Mouse (Mus musculus) myocyte (in vitro differentiated cells): Measurements from ENCODE around the gene Ces1a. TPM values are rescaled to one million over a fixed set of nuclear protein-coding genes. Genes with fewer than 3 reads are reported as not detected.

Experiments used
- H3K27me3 ChIP-seq: one replicate; pipeline ENCODE4 v1.6.1; 2011; ENCODE audit not compliant: control insufficient read depth, insufficient read depth, insufficient read length
- H3K36me3 ChIP-seq: one replicate; pipeline ENCODE4 v1.6.1; 2011; ENCODE audit not compliant: control insufficient read depth, insufficient read depth
- H3K4me2 ChIP-seq: one replicate; pipeline ENCODE4 v1.6.1; 2011; ENCODE audit warnings: low read depth, control low read depth
- H3K4me3 ChIP-seq: one replicate; pipeline ENCODE4 v1.5.1; 2011; ENCODE audit warnings: mild to moderate bottlenecking, control low read depth, moderate library complexity
- H3K79me2 ChIP-seq: one replicate; pipeline ENCODE4 v1.6.1; 2011; ENCODE audit not compliant: control insufficient read depth, insufficient read depth
- H3ac ChIP-seq: one replicate; pipeline ENCODE4 v1.6.1; 2011; ENCODE audit not compliant: control insufficient read depth, insufficient read length
- CEBPB ChIP-seq: IDR thresholded peaks from 2 replicates; pipeline ENCODE4 v1.6.1; 2011; ENCODE audit warnings: mild to moderate bottlenecking, moderate library complexity; ENCODE audit not compliant: poor library complexity, insufficient read depth, severe bottlenecking
- E2F4 ChIP-seq: IDR thresholded peaks from one replicate; pipeline ENCODE4 v1.6.1; 2011; ENCODE audit warnings: mild to moderate bottlenecking, control low read depth, moderate library complexity; ENCODE audit not compliant: insufficient read depth
- MAX ChIP-seq: IDR thresholded peaks from one replicate; pipeline ENCODE4 v1.6.1; 2011; ENCODE audit warnings: low read depth, mild to moderate bottlenecking, control low read depth
- MYOD1 ChIP-seq, 3 experiments: IDR thresholded peaks; one replicate each; pipeline ENCODE4 v1.6.1; 2011; ENCODE audit warnings: control low read depth in 2 of 3, low read depth in 2 of 3, mild to moderate bottlenecking in 2 of 3, moderate library complexity in 1 of 3; ENCODE audit not compliant: insufficient read length in 2 of 3, control insufficient read depth in 1 of 3
- MYOG ChIP-seq, 3 experiments: IDR thresholded peaks; one replicate each; pipeline ENCODE4 v1.6.1; 2011; ENCODE audit warnings: control low read depth in 2 of 3, low read depth in 2 of 3, mild to moderate bottlenecking in 2 of 3; ENCODE audit not compliant: insufficient read length in 2 of 3, control insufficient read depth in 1 of 3, insufficient read depth in 1 of 3
- POLR2A ChIP-seq: IDR thresholded peaks from one replicate; pipeline ENCODE4 v1.6.1; 2011; ENCODE audit warnings: low read depth, mild to moderate bottlenecking, control low read depth, moderate library complexity; ENCODE audit not compliant: insufficient read length
- POLR2AphosphoS2 ChIP-seq: IDR thresholded peaks from one replicate; pipeline ENCODE4 v1.6.1; 2011; ENCODE audit warnings: low read depth, control low read depth; ENCODE audit not compliant: insufficient read length
- REST ChIP-seq: IDR thresholded peaks from one replicate; pipeline ENCODE4 v1.6.1; 2011; ENCODE audit warnings: mild to moderate bottlenecking, control low read depth, moderate library complexity; ENCODE audit not compliant: insufficient read depth, insufficient read length
- SRF ChIP-seq: IDR thresholded peaks from one replicate; pipeline ENCODE4 v1.6.1; 2011; ENCODE audit warnings: low read depth; ENCODE audit not compliant: control insufficient read depth, insufficient read length
- TCF12 ChIP-seq: IDR thresholded peaks from one replicate; pipeline ENCODE4 v1.6.1; 2011; ENCODE audit warnings: mild to moderate bottlenecking, control low read depth; ENCODE audit not compliant: poor library complexity, insufficient read depth, severe bottlenecking
- TCF3 ChIP-seq: IDR thresholded peaks from one replicate; pipeline ENCODE4 v1.6.1; 2011; ENCODE audit warnings: low read depth, control low read depth; ENCODE audit not compliant: insufficient read length
- USF1 ChIP-seq: IDR thresholded peaks from one replicate; pipeline ENCODE4 v1.6.1; 2011; ENCODE audit warnings: low read depth, mild to moderate bottlenecking, control low read depth, moderate library complexity
- polyA plus RNA-seq: library from polyadenylated mRNA; unstranded; fragments of >200 nt; fragmentation: generic; extraction: Trizol; gene quantifications from one replicate; pipeline ENCODE4 v1.2.1, GENCODE M21; 2012; ENCODE audit warnings: missing spikeins

The Ces1a gene
- polyA plus RNA-seq, 1 experiment: 0.16 TPM

DNA sequence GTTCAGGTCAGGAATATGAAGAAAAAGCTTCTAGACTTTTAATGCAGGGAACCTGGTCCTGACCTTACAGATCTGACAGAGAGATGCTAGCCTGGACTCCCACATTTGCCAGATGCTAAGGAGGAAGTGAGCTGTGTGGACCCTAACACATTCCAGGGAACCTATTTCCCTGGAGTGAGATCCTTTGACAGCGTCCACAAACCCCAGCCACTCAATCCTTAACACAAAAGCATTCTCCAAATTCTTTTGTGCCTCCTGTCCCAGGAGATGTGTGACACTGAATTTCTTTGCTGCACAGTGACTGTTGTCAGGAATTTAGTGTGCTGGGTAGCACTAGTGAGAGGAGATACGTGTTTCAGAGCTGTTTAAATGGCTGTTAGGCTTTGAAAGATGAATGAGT is 9.2 kb downstream of the Ces1a start:
- Histone ChIP-seq H3ac (no peak overlapping the region), H3K27me3 (no peaks in the 10 kb centered on the region), H3K4me2 (no peak overlapping the region), H3K79me2 (no peaks in the 10 kb centered on the region), H3K36me3 (no peaks in the 10 kb centered on the region), H3K4me3 (no peak overlapping the region)
- TF ChIP-seq REST: no peak

DNA sequence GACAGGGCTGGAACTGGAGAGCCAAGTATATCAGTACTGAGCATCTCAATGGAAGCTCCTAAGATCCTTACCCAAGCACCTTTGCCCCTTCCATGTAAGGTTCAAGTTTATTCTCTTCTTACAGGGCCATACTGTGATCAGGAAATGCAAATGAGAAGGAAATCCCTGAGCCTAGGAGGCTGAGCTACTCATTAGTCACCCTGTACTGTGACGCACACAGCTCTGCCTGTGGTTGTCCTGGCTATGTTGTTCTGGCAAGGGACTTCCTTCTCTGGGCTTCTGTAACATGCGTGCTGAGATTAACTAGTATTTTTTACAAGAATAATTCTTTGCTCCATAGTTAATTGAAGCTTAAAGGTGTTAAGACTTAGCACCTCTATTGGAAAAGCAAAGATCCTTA is 17.3 kb downstream of the Ces1a start:
- no peaks in the 10 kb centered on the region for H3K79me2 ChIP-seq
- no peaks in the 10 kb centered on the region for H3K36me3 ChIP-seq
- H3K27me3 ChIP-seq: no peaks in the 10 kb centered on the region

DNA sequence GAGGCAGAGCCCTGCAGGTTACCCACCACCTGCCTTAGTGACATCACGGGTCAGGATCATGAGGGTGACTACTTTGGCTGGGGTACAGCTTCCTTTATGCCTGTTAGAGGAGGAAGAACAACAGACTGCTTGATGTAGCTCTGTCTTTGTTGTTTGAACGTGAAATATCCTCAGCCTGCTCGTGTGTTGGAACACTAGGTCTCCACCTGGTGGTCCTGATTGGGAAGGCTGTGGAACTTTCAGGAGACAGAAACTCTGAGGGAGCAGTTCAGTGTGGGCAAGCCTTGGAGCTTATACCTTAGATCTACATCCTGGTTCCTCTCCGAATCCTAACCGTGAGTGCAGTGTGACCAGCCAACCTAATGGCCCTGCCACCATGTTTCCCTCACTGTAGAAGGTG is 26.3 kb downstream of the Ces1a start:
- TF ChIP-seq MYOD1 (IDR thresholded peaks at IDR 0.05; ENCODE audit: control insufficient read depth in 1 of 3, insufficient read length in 2 of 3, low read depth in 2 of 3) (no peak), TCF12 (no peak)
- Histone ChIP-seq H3K36me3 (no peaks in the 10 kb centered on the region), H3K27me3 (no peaks in the 10 kb centered on the region), H3K79me2 (no peaks in the 10 kb centered on the region), H3K4me2 (no peak overlapping the region), H3K4me3 (no peak overlapping the region), H3ac (no peak overlapping the region)

More for the DNA sequence above, 17.3 kb downstream of the Ces1a start:
- Histone ChIP-seq H3K4me3 (no peak overlapping the region), H3ac (no peak overlapping the region), H3K4me2 (no peak overlapping the region)
- TF ChIP-seq SRF: no peak
- TF ChIP-seq E2F4: no peak
- TF ChIP-seq TCF3: no peak
- no peak for TF ChIP-seq REST

DNA sequence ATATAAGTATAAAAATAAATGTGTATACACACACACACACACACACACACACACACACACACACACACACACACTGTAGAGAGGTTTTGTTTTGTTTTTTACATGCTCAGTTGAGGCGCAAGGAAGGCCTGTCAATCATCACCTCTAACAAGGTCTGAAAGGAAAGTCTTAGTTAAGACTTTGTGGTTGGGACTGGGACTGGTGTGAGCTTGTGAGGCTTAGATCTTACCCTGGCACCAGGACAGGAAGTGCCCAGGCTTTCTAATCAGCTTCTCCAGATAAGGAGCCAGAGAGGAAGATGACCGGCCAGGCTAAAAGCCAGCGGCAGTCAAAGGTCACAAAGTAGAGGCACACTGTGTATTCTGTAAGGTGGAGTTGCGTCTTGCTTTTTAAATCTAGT is 33.7 kb downstream of the Ces1a start:
- Histone ChIP-seq H3K36me3 (no peaks in the 10 kb centered on the region), H3K4me3 (no peak overlapping the region), H3K4me2 (no peak overlapping the region), H3ac (no peak overlapping the region), H3K79me2 (no peaks in the 10 kb centered on the region), H3K27me3 (no peaks in the 10 kb centered on the region)
- TF ChIP-seq MAX (no peak), MYOG (IDR thresholded peaks at IDR 0.05; ENCODE audit: control insufficient read depth in 1 of 3, insufficient read depth in 1 of 3, insufficient read length in 2 of 3, low read depth in 2 of 3) (no peak), CEBPB (no peak), POLR2AphosphoS2 (no peak), SRF (no peak), REST (no peak)

DNA sequence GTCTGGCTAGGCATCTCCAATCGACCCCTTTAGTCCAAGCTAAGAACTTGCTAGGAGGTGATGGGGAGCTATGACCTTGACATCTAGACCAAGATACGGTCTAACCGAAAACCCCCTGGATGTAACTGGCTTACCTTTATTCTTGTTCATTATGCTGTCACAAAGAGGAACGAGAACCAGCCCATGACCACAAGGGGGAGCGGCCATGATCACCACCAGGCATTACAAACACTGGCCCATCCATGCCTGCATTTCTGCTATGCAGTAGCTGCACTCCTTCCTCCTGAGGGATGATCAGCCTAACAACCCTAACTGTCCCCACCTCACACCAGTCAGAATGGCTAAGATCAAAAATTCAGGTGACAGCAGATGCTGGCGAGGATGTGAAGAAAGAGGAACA is 35.8 kb downstream of the Ces1a start:
- Histone ChIP-seq H3ac (no peak overlapping the region), H3K4me2 (no peak overlapping the region), H3K4me3 (no peak overlapping the region), H3K27me3 (no peaks in the 10 kb centered on the region), H3K79me2 (no peaks in the 10 kb centered on the region), H3K36me3 (no peaks in the 10 kb centered on the region)
- TF ChIP-seq E2F4 (no peak), POLR2AphosphoS2 (no peak), MAX (no peak), MYOG (IDR thresholded peaks at IDR 0.05; ENCODE audit: control insufficient read depth in 1 of 3, insufficient read depth in 1 of 3, insufficient read length in 2 of 3, low read depth in 2 of 3) (no peak)

DNA sequence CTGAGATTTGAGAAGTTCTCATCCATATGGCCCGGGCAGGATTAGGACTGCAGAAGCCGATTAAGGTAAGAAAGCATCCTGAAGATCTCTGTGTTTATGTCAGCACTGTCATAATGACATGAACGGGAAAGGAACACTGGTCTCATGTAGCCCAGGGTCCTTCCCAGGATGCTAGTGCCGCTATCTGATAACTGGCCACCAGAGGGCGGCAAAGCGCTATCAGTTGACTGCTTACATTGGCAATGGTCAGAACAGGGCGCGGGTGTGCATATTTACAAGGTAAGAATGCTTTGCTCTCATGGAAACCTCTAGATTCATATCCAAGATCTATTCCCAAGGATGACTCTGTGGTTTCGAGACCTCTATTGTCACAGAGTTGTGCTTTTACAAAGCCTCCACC is 36.6 kb downstream of the Ces1a start:
- no peaks in the 10 kb centered on the region for H3K79me2 ChIP-seq
- H3K27me3 ChIP-seq: no peaks in the 10 kb centered on the region
- no peak overlapping the region for H3K4me2 ChIP-seq
- TF ChIP-seq USF1 (no peak), MYOD1 (IDR thresholded peaks at IDR 0.05; ENCODE audit: control insufficient read depth in 1 of 3, insufficient read length in 2 of 3, low read depth in 2 of 3) (no peak), MAX (no peak), E2F4 (no peak), POLR2AphosphoS2 (no peak), TCF3 (no peak), POLR2A (no peak), MYOG (IDR thresholded peaks at IDR 0.05; ENCODE audit: control insufficient read depth in 1 of 3, insufficient read depth in 1 of 3, insufficient read length in 2 of 3, low read depth in 2 of 3) (no peak), TCF12 (no peak), SRF (no peak), REST (no peak), CEBPB (no peak)
- no peak overlapping the region for H3K4me3 ChIP-seq
- no peak overlapping the region for H3ac ChIP-seq
- no peaks in the 10 kb centered on the region for H3K36me3 ChIP-seq
